ENCODE assay signal across 24 mouse cellular contexts in the genomic region with DNA sequence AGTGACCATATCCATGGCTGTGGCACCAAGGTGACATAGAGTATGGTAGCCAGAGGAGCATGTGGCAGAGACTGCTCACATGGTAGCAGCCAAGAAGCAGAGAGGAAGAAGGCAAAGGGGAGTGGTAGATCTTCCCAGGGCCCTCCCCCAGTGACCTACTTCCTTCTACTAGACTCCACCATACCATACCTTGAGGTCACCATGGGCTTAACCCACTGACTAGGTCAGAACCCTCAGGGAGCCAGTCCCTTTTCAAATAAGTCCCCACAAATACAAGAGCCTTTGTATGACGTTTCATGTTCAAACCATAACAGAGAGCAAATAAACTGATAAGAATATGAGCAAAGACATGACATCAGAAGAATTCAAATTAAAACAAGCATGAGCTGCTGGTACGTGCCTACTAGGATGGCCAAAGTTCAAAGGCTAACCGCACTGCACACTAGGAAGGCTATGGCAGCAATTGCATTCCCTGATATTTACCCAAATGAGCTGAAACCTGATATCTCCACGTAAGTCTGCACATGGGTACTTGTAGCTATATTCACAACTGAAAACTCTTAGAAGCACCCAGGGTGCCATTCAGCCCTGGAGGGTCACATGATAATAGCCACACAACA.
"Had no signal": no experiment of that assay in that cellular context is flagged by ENCODE, and none has a peak within 500 bp of the region (broad histone marks: within the 10 kb centered on the region; RNA-seq: fewer than 3 reads in every experiment).

No protein-coding gene starts in this region.

- H3K4me1 ChIP-seq: heart, embryonic 13.5 days; heart, embryonic 15.5 days; hindbrain, embryonic 10.5 days; hindbrain, embryonic 12.5 days; limb, embryonic 10.5 days; limb, embryonic 12.5 days; liver, embryonic 13.5 days; liver, embryonic 15.5 days had no signal

- DNase-seq: gastrocnemius, adult 2 months; gastrocnemius, postnatal 10 days; gastrocnemius, postnatal 25 days; heart, adult 2 months; heart, postnatal 4 days; kidney, adult 18-20 months; kidney, adult 8-10 months; kidney, postnatal 10 days; kidney, postnatal 25 days; kidney, postnatal 4 days; liver, embryonic 13.5 days had no signal

- H3K9me3 ChIP-seq: heart, embryonic 15.5 days; hindbrain, embryonic 10.5 days; limb, embryonic 10.5 days; liver, embryonic 13.5 days; liver, embryonic 15.5 days had no signal

- ATAC-seq: hindbrain, postnatal 0 days had no signal

- H3K27ac ChIP-seq: gastrocnemius, adult 2 months; heart, adult 2 months; heart, embryonic 13.5 days; heart, embryonic 15.5 days; hindbrain, embryonic 10.5 days; hindbrain, embryonic 12.5 days; hindbrain, embryonic 14.5 days; hindbrain, postnatal 0 days; layer of hippocampus, adult 2 months; left cerebral cortex, adult 2 months; limb, embryonic 10.5 days; limb, embryonic 12.5 days; liver, embryonic 13.5 days; liver, embryonic 15.5 days had no signal

- H3K36me3 ChIP-seq: heart, embryonic 13.5 days; heart, embryonic 15.5 days; hindbrain, embryonic 10.5 days; hindbrain, embryonic 12.5 days; limb, embryonic 10.5 days; limb, embryonic 12.5 days; liver, embryonic 13.5 days; liver, embryonic 15.5 days had no signal

- H3K9ac ChIP-seq: heart, embryonic 13.5 days; heart, embryonic 15.5 days; hindbrain, embryonic 12.5 days; hindbrain, embryonic 14.5 days; limb, embryonic 12.5 days; liver, embryonic 13.5 days; liver, embryonic 15.5 days had no signal

- H3K4me3 ChIP-seq: gastrocnemius, adult 2 months; heart, adult 2 months; heart, embryonic 13.5 days; heart, embryonic 15.5 days; hindbrain, embryonic 10.5 days; hindbrain, embryonic 12.5 days; layer of hippocampus, adult 2 months; left cerebral cortex, adult 2 months; limb, embryonic 10.5 days; limb, embryonic 12.5 days; liver, embryonic 13.5 days; liver, embryonic 15.5 days had no signal

- H3K27me3 ChIP-seq: heart, embryonic 13.5 days; heart, embryonic 15.5 days; hindbrain, embryonic 12.5 days; limb, embryonic 12.5 days; liver, embryonic 13.5 days; liver, embryonic 15.5 days had no signal

- H3K4me2 ChIP-seq: heart, embryonic 11.5 days; heart, embryonic 13.5 days; heart, embryonic 15.5 days; hindbrain, embryonic 12.5 days; hindbrain, embryonic 14.5 days; limb, embryonic 12.5 days; liver, embryonic 11.5 days; liver, embryonic 13.5 days; liver, embryonic 15.5 days had no signal
